Mouse (Mus musculus) monocyte, adult 59 days (primary cell): ENCODE data around the gene Cpsf4l. TPM values are rescaled to one million over a fixed set of nuclear protein-coding genes. Genes with fewer than 3 reads are reported as not detected.

ENCODE experiments used
- total RNA-seq, 2 experiments: library from RNA; stranded (reverse); gene quantifications; one replicate each; pipeline ENCODE4 v1.2.4; 2023

Gene Cpsf4l
- total RNA-seq: under 1 TPM in 1 of 2 experiments, not detected in 1; 0.39 TPM

GRCm38 (mm10) chr11:113709731-113710256 lies at the start of gene Cpsf4l:
Gene Cpsf4l, minus strand, starts transcription at chr11:113710017.

GRCm38 (mm10) chr11:113751484-113752084 lies 41.8 kb upstream of the Cpsf4l start, which contains the start of gene Cdc42ep4:
Gene Cdc42ep4, minus strand, starts transcription at chr11:113751881.

DNA sequence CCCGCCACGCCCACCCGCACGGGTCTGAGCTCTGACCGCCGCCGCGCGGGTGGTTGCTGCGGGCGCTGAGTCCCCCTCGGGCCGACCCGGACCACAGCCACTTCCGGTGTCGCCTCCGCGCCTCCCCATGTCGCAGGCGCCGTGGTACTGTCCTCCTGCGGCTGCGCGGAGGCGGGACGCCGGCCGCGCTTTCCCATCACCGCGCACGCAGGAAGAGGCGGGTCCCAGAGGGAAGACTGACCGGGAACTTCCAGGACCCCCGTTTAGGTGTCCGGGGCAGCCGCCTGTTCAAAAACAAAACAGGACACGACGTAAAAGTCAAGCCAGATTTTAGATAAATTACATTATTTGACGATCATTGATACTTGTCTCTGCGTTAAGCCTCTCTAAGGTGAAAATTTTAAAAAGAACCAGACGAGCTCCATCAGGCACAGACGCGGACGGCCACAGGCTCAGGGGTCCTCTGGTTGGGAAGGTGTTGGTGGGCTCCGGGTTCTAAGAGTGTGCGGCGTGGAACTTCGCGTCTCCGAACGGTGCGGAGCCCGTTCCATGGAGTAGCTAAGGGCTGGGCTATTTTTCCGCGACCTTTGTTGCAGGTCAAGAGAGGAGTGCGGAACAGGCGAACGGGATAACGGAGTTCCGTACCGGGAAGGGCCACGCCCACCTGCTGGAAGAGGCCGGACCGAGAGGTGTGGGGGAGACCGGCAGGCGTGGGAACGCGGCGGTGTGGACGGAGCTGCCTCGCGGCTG lies 25.7 kb downstream of the Cpsf4l start, which contains the start of the genes Fam104a and D11Wsu47e:
TSS of gene Fam104a (minus strand) at position 199 of the 750 bp plus-strand sequence.
TSS of gene D11Wsu47e (plus strand) at position 456 of the 750 bp plus-strand sequence.

GRCm38 (mm10) chr11:113649353-113650210 lies 60.2 kb downstream of the Cpsf4l start, which contains the start of gene Slc39a11:
Gene Slc39a11, minus strand, starts transcription at chr11:113650079.

DNA sequence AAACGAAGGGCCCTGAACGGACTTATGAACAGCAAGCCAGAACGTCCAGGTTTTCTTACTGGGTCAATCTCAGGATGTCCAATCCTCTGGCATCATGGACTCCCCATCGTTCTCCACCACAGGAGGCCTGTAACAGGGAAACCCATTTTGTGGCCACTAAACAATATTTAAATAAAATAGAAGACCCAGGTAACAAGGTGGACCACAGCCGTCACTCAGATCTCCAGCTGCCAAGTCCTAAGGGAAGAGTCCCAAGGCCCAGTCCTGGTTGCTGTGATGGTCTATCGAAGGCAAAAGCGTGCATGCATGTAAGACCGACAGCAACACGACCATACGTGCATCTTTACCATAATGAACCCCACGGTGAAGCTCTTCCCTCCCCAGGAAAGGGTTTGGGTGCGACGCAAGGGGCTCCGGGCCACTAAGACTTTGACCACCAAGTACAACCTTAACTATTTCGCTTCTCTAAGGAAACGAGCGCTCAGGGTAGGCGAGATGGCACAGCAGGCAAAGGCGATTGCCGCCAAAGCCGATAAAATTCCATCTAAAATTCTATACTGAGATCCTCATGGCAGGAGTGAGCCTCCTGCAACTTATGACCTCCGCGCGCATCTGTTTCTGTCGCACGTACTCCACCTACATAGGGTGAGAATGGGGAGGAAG lies 61.0 kb downstream of the Cpsf4l start, which contains the start of gene Cog1:
TSS of gene Cog1 (plus strand) at position 480 of the 663 bp plus-strand sequence.

Other genes starting within 250 kb of the Cpsf4l start
- not detected for gene Sstr2, start 90.7 kb downstream of the Cpsf4l start, total RNA-seq
- gene Cog1, start 60.8 kb downstream of the Cpsf4l start, total RNA-seq: 10 to 100 TPM; 35.9 to 40.9 TPM
- 10 to 100 TPM; 22.4 to 24.7 TPM for gene Slc39a11, start 59.9 kb downstream of the Cpsf4l start, total RNA-seq
- gene Fam104a, start 25.9 kb downstream of the Cpsf4l start, total RNA-seq: 10 to 100 TPM; 18.7 to 19.4 TPM
- gene D11Wsu47e, start 25.6 kb downstream of the Cpsf4l start, total RNA-seq: 10 to 100 TPM; 12.4 to 13.7 TPM
- gene Cdc42ep4, start 41.9 kb upstream of the Cpsf4l start, total RNA-seq: 10 to 100 TPM; 33.1 to 44.7 TPM